Mouse (Mus musculus) Patski (cell line): ENCODE data around the gene Baat. TPM values are rescaled to one million over a fixed set of nuclear protein-coding genes. Genes with fewer than 3 reads are reported as not detected.
"Not testable (repeated sequence)": the region's sequence is repeated elsewhere in the genome, so short reads cannot be mapped to it uniquely, and the experiment has no call there.

Experiments
- ATAC-seq: fragments of 100-300 bp; one replicate; pipeline ENCODE4 v1.8.0; 2021
- CTCF ChIA-PET: fragments of 350-600 bp; sonication (Branson Sonifier 250); formaldehyde crosslinking; loops from one replicate; lab custom pipeline; 2022; ENCODE audit warnings: inconsistent platforms; lab: Charles Lee
- POLR2A ChIA-PET: fragments of 350-600 bp; sonication (Branson Sonifier 250); formaldehyde crosslinking; loops from one replicate; lab custom pipeline; 2022; ENCODE audit warnings: antibody characterized with exemption, inconsistent platforms; lab: Charles Lee
- DNase-seq: peaks from one replicate; pipeline ENCODE4 v3.0.0-alpha.2; 2011; ENCODE audit warnings: low read depth, low spot score
- H3K27me3 ChIP-seq: fragments of 371-371 bp; one replicate; pipeline ENCODE4 v1.5.1; 2021
- CTCF ChIP-seq: fragments of 100-300 bp; IDR thresholded peaks from one replicate; pipeline ENCODE4 v1.5.1; 2021
- in situ Hi-C: fragments of 300-500 bp; cut with MboI; formaldehyde crosslinking; loops from 3 replicates; pipeline ENCODE4 v1.11.1; 2018; ENCODE audit warnings: low pct_unique_long_range_greater_than_20kb, mixed read lengths
- polyA plus RNA-seq: library from polyadenylated mRNA; unstranded; gene quantifications from one replicate; pipeline ENCODE4 v1.2.3, GENCODE M21; 2021

Gene Baat
- polyA plus RNA-seq, 1 experiment from 2014 or later: not detected

DNA sequence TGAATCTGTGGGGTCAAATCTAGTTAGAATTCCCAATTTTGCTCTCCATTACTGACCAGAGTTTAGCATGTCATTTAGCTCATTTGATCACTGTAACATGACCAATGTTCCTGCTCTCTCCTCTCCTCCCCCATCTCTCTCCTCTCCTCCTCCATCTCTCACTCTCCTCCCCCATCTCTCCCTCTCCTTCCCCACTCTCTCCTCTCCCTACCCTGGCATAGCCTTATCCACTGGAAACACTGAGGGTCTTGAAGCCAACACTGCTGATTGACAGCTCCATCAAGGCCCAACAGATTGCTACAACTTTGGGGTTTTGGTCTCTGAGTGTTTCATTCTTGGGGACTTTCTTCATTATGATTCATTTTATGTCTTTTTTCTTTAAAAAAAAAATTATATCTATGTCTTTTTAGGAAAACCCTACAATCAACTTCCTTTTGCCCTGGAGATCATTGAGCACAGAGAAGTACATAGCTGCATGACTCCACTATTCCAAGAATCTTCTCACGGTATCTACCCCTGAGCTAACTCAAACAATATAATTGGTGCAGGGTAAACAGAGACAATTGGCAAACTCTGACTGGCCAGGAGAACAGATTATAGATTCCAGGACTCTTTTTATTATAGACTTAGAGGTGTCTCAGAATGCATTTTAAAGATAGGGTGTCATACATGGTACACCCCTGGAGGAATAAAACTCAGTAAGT is 54.4 kb downstream of the Baat start:
- DNase-seq: no peak
- no peak for TF ChIP-seq CTCF
- ChIA-PET POLR2A (no interaction called here), CTCF (no interaction called here)
- in situ Hi-C loops: loop anchor here (5.0 kb wide), 1 partner anchor 75 kb away; no protein-coding TSS in a partner anchor
- H3K27me3 ChIP-seq: peaks cover 3% of the 10 kb centered on the region
- no peak for ATAC-seq

DNA sequence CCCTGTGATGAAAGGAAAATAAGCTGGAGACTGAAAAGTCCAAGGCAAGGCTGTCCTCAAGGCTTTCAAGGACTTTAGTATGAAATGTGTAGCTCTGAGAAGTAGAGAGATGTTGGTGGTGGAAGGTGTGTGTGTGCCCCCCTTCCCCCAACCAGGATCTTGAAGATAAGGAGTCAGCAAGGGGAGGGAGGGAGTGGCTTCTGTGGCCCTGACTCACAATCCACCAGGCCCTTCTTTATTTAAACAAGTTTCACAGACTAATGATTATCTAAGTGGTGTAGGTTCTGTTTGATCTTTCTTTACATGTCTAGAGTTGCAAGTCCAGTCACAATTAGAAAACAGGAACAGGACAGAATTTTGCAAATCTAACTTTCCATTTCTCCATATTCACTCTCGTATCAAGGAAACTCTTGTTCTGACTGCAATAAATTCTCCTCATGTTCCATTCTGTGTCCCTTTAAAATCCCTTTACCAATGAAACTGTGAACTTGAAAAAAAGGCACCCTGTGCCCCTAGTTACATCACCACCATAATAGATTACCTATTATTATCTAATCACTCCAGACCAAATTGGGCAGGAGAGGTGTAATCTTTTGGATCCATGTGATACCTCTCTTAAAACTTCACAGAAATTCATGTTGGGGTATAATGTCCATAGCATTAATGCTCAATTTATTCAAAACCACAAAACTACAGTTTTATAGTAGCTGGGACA is 55.1 kb downstream of the Baat start:
- in situ Hi-C loops: loop anchor here (5.0 kb wide), 1 partner anchor 74 kb away; no protein-coding TSS in a partner anchor
- CTCF ChIA-PET, DNase-seq, H3K27me3 ChIP-seq, ATAC-seq, POLR2A ChIA-PET: not testable (repeated sequence)

Other genes with a start within 250 kb of the Baat start
- not detected for gene Acnat2, start 98.4 kb downstream of the Baat start, polyA plus RNA-seq
- gene Acnat1, start 32.6 kb downstream of the Baat start, polyA plus RNA-seq: not detected
- 24.8 TPM for gene Mrpl50, start 14.5 kb upstream of the Baat start, polyA plus RNA-seq
- gene Zfp189, start 14.6 kb upstream of the Baat start, polyA plus RNA-seq: 9.5 TPM
- gene Aldob, start 43.0 kb upstream of the Baat start, polyA plus RNA-seq: not detected
- gene Tmem246, start 91.3 kb upstream of the Baat start, polyA plus RNA-seq: not detected
- 30.5 TPM for gene Rnf20, start 125.4 kb upstream of the Baat start, polyA plus RNA-seq
- gene Ppp3r2, start 175.5 kb upstream of the Baat start, polyA plus RNA-seq: not detected